Mouse (Mus musculus): ENCODE data around the gene Chrd. TPM values are rescaled to one million over a fixed set of nuclear protein-coding genes. Genes with fewer than 3 reads are reported as not detected.
A peak's percentile ranks its signal among the peaks of the same experiment; 100 is the strongest.

Chrd gene
- polyA plus RNA-seq (2015; fragmentation: Nextera tagmentation; extraction: Ambion mirVana), result 3.8 and 4.1 TPM in 2 replicates

DNA sequence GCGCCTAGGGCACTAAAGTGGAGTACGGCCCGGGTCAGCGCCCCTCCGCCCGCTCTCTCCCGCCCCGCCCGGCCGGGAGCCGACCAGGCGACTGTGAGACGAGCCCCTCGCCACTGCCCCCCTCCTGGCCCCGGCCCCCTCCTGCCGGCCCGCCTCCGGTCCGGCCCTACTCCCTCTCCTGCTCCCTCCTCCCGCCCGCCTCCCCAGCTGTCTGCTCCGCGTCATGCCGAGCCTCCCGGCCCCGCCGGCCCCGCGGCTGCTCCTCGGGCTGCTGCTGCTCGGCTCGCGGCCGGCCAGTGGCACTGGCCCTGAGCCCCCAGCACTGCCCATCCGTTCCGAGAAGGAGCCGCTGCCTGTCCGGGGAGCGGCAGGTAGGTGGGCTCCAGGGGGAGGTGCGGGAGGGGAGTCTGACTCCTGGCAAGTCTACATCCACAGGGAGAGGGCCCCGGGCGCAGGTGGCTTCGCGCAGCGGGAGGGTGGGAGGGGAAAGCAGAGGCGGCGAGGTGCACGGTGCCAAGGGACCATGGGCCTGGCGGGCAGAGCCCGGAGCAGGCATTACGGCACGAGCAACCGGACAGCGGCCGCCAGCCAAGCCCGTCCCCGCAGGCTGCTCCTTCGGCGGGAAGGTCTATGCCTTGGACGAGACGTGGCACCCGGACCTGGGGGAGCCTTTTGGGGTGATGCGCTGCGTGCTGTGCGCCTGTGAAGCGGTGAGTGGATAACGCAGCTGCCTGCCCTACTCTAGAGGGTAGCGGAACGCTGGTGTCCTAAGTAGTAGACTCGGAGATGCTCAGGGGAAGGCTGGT is at the start of gene Chrd:
Gene Chrd (plus strand): TSS at position 203 of the 806 bp plus-strand sequence.
- Histone ChIP-seq H3K27me3 (peaks cover 34% of the 10 kb centered on the region), H3K27ac (peak within 1 kb of the TSS; percentile 74), H3K4me2 (peak within 1 kb of the TSS; percentile 97)

DNA sequence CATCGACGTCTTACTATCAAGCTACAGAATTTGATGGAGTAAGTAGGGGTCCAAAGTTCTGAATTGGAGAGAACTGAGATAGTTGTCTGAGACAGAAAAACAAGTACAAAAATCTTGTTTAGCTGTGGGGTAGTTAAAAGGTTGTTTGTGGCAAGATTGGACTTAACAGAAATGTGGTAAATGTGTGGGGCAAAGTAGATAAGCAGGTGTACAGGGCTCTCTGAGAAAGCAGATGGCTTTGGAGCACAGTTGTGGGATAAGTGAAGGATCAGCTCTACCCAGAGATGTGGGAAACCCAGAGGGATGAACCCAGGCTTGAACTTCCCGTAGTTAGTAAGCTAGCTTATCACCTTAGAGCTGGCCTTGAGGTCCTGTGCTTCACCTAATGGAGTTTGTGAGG is 42.2 kb upstream of the Chrd start:
- Histone ChIP-seq H3K36me3 (peaks cover 62% of the 10 kb centered on the region), H3K4me1 (peaks cover 29% of the 10 kb centered on the region), H3K27me3 (no peaks in the 10 kb centered on the region), H3K27ac (no peak overlapping the region), H3K9me3 (no peaks in the 10 kb centered on the region), H3K4me2 (no peak overlapping the region), H3K9ac (no peak overlapping the region), H3K4me3 (no peak overlapping the region)
- 83% methylated on average over 3 of the region's 3 CpGs for WGBS
- no peak for ATAC-seq (ENCODE audit: borderline replicate concordance, extremely low read depth, low FRiP score, low TSS enrichment)

More for the DNA sequence above, at the start of gene Chrd:
- H3K9ac ChIP-seq, result peak within 1 kb of the TSS; percentile 68
- H3K4me1 ChIP-seq, result peaks cover 15% of the 10 kb centered on the region
- WGBS, result under 1% methylated on average over 59 of the region's 70 CpGs
- H3K4me3 ChIP-seq, result peak within 1 kb of the TSS; percentile 69
- no peaks in the 10 kb centered on the region for H3K9me3 ChIP-seq
- ATAC-seq (ENCODE audit: borderline replicate concordance, extremely low read depth, low FRiP score, low TSS enrichment), result peak; percentile 86
- H3K36me3 ChIP-seq, result no peaks in the 10 kb centered on the region

GRCm38 (mm10) chr16:20691617-20692016 is 41.3 kb upstream of the Chrd start:
- Histone ChIP-seq H3K27me3 (no peaks in the 10 kb centered on the region), H3K9ac (no peak overlapping the region), H3K4me1 (peaks cover 36% of the 10 kb centered on the region), H3K36me3 (peaks cover 54% of the 10 kb centered on the region), H3K27ac (no peak overlapping the region), H3K4me2 (no peak overlapping the region), H3K4me3 (no peak overlapping the region), H3K9me3 (no peaks in the 10 kb centered on the region)
- 71% methylated on average over 1 of the region's 1 CpGs for WGBS
- no peak for ATAC-seq (ENCODE audit: borderline replicate concordance, extremely low read depth, low FRiP score, low TSS enrichment)

DNA sequence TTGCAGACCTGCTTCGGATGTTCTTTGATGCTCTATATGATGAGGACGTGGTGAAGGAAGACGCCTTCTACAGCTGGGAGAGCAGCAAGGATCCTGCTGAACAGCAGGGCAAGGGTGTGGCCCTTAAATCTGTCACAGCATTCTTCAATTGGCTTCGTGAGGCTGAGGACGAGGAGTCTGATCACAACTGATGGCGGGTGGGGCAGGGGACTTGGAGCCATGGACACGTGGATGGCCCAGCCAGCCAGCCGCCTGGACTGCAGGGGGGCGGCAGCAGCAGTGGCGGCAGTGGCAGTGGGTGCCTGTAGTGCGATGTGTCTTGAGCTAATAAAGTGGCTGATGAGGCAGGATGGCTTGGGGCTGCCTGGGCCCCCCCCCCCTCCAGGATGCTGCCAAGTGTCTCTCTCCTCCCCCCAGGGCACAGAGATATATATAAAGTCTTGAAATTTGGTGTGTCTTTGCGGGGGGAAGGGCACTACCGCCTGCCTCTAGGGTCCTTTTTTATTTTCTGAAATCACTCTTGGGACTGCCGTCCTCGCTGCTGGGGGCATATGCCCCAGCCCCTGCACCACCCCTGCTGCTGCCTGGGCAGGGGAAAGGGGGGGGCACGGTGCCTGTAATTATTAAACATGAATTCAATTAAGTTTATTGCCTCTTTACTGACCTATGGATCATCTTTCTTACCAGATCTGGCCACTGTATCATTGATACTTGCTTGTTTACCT is 40.5 kb upstream of the Chrd start:
- no peaks in the 10 kb centered on the region for H3K27me3 ChIP-seq
- peaks cover 36% of the 10 kb centered on the region for H3K4me1 ChIP-seq
- ATAC-seq (ENCODE audit: borderline replicate concordance, extremely low read depth, low FRiP score, low TSS enrichment), result no peak
- H3K4me3 ChIP-seq, result peak overlapping the region; percentile 67; the same call in 1 of the 2 replicates
- no peaks in the 10 kb centered on the region for H3K9me3 ChIP-seq
- WGBS, result 44% methylated on average over 16 of the region's 16 CpGs
- H3K9ac ChIP-seq, result no peak overlapping the region
- H3K27ac ChIP-seq, result 0 out of 2 replicates have a peak overlapping the region, but pooled peaks have one; percentile 7
- H3K4me2 ChIP-seq, result peak overlapping the region; percentile 95
- peaks cover 46% of the 10 kb centered on the region for H3K36me3 ChIP-seq

GRCm38 (mm10) chr16:20693111-20693701 is 39.7 kb upstream of the Chrd start, which contains the start of gene Fam131a:
TSS of gene Fam131a (plus strand) at chr16:20693241.
- Histone ChIP-seq H3K4me1 (peaks cover 36% of the 10 kb centered on the region), H3K4me2 (peak within 1 kb of the TSS; percentile 95), H3K9ac (peak within 1 kb of the TSS; percentile 70), H3K36me3 (peaks cover 38% of the 10 kb centered on the region), H3K4me3 (peak within 1 kb of the TSS; percentile 67), H3K27ac (peak within 1 kb of the TSS; percentile 85), H3K27me3 (no peaks in the 10 kb centered on the region), H3K9me3 (no peaks in the 10 kb centered on the region)
- ATAC-seq (ENCODE audit: borderline replicate concordance, extremely low read depth, low FRiP score, low TSS enrichment), result peak; percentile 93
- under 1% methylated on average over 35 of the region's 37 CpGs for WGBS

DNA sequence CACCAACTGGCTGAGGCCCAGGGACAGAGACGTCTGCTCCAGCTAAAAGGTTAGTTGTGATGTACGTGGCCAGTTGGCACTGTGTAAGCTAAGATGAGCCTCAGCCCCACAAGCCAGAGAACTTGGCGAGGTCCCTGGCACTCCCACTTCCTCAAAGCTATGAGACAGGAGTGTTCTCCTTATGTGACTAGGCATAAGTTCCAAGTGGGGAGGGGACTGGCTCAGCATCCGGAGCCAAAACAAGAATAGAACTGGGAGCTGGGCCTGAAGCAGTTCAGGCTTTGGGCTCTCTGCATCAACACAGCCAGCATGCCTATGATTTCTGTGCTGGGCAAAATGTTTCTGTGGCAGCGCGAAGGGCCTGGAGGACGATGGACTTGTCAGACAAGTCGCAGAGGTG is 38.1 kb upstream of the Chrd start:
- H3K4me3 ChIP-seq, result no peak overlapping the region; the same call in 1 of the 2 replicates
- ATAC-seq (ENCODE audit: borderline replicate concordance, extremely low read depth, low FRiP score, low TSS enrichment), result no peak
- peak overlapping the region; percentile 53; the same call in 1 of the 2 replicates for H3K4me2 ChIP-seq
- WGBS, result 67% methylated on average over 8 of the region's 8 CpGs
- peaks cover 23% of the 10 kb centered on the region for H3K36me3 ChIP-seq
- no peaks in the 10 kb centered on the region for H3K27me3 ChIP-seq
- peaks cover 36% of the 10 kb centered on the region for H3K4me1 ChIP-seq
- no peak overlapping the region for H3K9ac ChIP-seq
- H3K27ac ChIP-seq, result peak overlapping the region; percentile 26; the same call in 1 of the 2 replicates
- H3K9me3 ChIP-seq, result no peaks in the 10 kb centered on the region

GRCm38 (mm10) chr16:20695622-20696323 is 37.2 kb upstream of the Chrd start:
- peaks cover 36% of the 10 kb centered on the region for H3K4me1 ChIP-seq
- peaks cover 14% of the 10 kb centered on the region; the same call in 1 of the 2 replicates for H3K36me3 ChIP-seq
- WGBS, result 3% methylated on average over 46 of the region's 46 CpGs
- no peak overlapping the region for H3K27ac ChIP-seq
- H3K27me3 ChIP-seq, result no peaks in the 10 kb centered on the region
- H3K9ac ChIP-seq, result peak overlapping the region; percentile 14; the same call in 1 of the 2 replicates
- peak overlapping the region; percentile 28 for H3K4me3 ChIP-seq
- peak overlapping the region; percentile 53 for H3K4me2 ChIP-seq
- H3K9me3 ChIP-seq, result no peaks in the 10 kb centered on the region
- ATAC-seq (ENCODE audit: borderline replicate concordance, extremely low read depth, low FRiP score, low TSS enrichment), result peak; percentile 32; the same call in 1 of the 2 replicates

DNA sequence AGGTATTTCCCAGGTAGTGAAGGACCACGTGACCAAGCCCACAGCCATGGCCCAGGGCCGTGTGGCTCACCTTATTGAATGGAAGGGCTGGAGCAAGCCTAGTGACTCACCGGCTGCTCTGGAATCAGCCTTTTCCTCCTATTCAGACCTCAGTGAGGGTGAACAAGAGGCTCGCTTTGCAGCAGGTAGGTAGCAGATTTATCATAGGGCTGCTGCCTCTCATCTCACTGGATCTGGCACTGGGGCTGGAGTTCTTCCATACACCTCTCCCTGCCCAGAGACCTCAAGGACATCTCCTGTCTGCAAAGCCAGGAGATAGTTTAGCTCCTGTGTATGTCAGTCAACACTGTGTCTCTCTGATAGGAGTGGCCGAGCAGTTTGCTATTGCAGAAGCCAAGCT is 33.7 kb upstream of the Chrd start:
- Histone ChIP-seq H3K27ac (no peak overlapping the region), H3K9me3 (no peaks in the 10 kb centered on the region), H3K4me2 (no peak overlapping the region), H3K9ac (no peak overlapping the region), H3K4me3 (no peak overlapping the region), H3K4me1 (peaks cover 33% of the 10 kb centered on the region), H3K36me3 (no peaks in the 10 kb centered on the region), H3K27me3 (no peaks in the 10 kb centered on the region)
- WGBS, result 77% methylated on average over 5 of the region's 5 CpGs
- no peak for ATAC-seq (ENCODE audit: borderline replicate concordance, extremely low read depth, low FRiP score, low TSS enrichment)

- Histone ChIP-seq H3K9me3 (no peaks in the 10 kb centered on the region), H3K27ac (no peak overlapping the region), H3K4me3 (no peak overlapping the region), H3K27me3 (no peaks in the 10 kb centered on the region), H3K4me1 (peaks cover 30% of the 10 kb centered on the region), H3K9ac (no peak overlapping the region), H3K4me2 (no peak overlapping the region), H3K36me3 (no peaks in the 10 kb centered on the region)
- ATAC-seq (ENCODE audit: borderline replicate concordance, extremely low read depth, low FRiP score, low TSS enrichment), result no peak
- WGBS, result 60% methylated on average over 5 of the region's 5 CpGs
These were observed 32.9 kb upstream of the Chrd start for GRCm38 (mm10) chr16:20700036-20700435.

DNA sequence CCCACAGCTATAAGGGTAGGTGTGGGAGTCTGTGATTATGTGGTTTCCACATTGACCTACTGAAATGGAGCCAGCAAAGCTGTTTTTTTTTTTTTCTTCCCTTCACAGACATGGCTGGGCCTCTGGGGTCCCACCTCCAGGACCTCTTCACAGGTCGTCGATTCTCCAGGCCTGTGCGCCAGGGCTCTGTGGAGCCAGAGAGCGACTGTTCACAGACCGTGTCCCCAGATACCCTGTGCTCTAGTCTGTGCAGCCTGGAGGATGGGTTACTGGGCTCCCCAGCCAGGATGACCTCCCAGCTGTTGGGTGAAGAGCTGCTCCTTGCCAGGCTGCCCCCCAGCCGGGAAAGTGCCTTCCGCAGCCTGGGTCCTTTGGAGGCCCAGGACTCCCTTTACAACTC is 31.6 kb upstream of the Chrd start:
- no peak overlapping the region for H3K27ac ChIP-seq
- no peaks in the 10 kb centered on the region for H3K9me3 ChIP-seq
- H3K4me2 ChIP-seq, result no peak overlapping the region
- H3K36me3 ChIP-seq, result no peaks in the 10 kb centered on the region
- peaks cover 17% of the 10 kb centered on the region for H3K4me1 ChIP-seq
- 55% methylated on average over 7 of the region's 7 CpGs for WGBS
- H3K27me3 ChIP-seq, result no peaks in the 10 kb centered on the region
- no peak overlapping the region for H3K4me3 ChIP-seq
- no peak overlapping the region for H3K9ac ChIP-seq
- ATAC-seq (ENCODE audit: borderline replicate concordance, extremely low read depth, low FRiP score, low TSS enrichment), result no peak

Measured in lung, embryonic 15.5 days (tissue).